Mouse (Mus musculus) neural tube, embryonic 11.5 days (tissue): Measurements from ENCODE around the gene Spink2. TPM values are rescaled to one million over a fixed set of nuclear protein-coding genes. Genes with fewer than 3 reads are reported as not detected.

Source experiments
- polyA plus RNA-seq: library from polyadenylated mRNA; unstranded; fragments of >200 nt; fragmentation: Nextera tagmentation; extraction: Ambion mirVana; gene quantifications from 2 replicates; pipeline ENCODE4 v1.2.1, GENCODE M21; 2014

Spink2 gene
- polyA plus RNA-seq, 1 experiment from 2014 or later: 2.1 TPM

Other genes starting within 250 kb of the Spink2 start
- gene Srp72, start 236.8 kb downstream of the Spink2 start, polyA plus RNA-seq: 80.7 and 84.3 TPM in 2 replicates
- not detected in 2 replicates for gene Arl9, start 207.4 kb downstream of the Spink2 start, polyA plus RNA-seq
- 0.28 TPM in 1 of 2 replicates, not detected in the other for gene Thegl, start 195.4 kb downstream of the Spink2 start, polyA plus RNA-seq
- 1.2 and 1.6 TPM in 2 replicates for gene Hopx, start 96.3 kb downstream of the Spink2 start, polyA plus RNA-seq
- 25.0 and 28.6 TPM in 2 replicates for gene Rest, start 54.0 kb upstream of the Spink2 start, polyA plus RNA-seq
- gene Noa1, start 98.6 kb upstream of the Spink2 start, polyA plus RNA-seq: 33.1 and 33.4 TPM in 2 replicates
- gene Polr2b, start 98.7 kb upstream of the Spink2 start, polyA plus RNA-seq: 103 and 115 TPM in 2 replicates
- gene Igfbp7, start 196.6 kb upstream of the Spink2 start, polyA plus RNA-seq: 19.4 and 22.6 TPM in 2 replicates